In genomic region chr6:117168321-117169011, GRCm38 (mm10) we compare ENCODE assay signal across 8 mouse cellular contexts. TPM values are rescaled to one million over a fixed set of nuclear protein-coding genes. Genes with fewer than 3 reads are reported as not detected.
DNase-seq lines count a peak whose midpoint lies in the region; ATAC-seq and TF ChIP-seq lines count a peak whose summit lies in the region.

Gene Cxcl12 (plus strand): TSS chr6:117168535.

- WGBS in forebrain, embryonic 10.5 days, result under 1% methylated on average over 64 of the region's 64 CpGs
- under 1% methylated on average over 63 of the region's 64 CpGs for WGBS in heart, embryonic 13.5 days
- WGBS in kidney, postnatal 0 days, result 1% methylated on average over 62 of the region's 64 CpGs
- WGBS in liver, embryonic 14.5 days (ENCODE audit: insufficient replicate concordance), result under 1% methylated on average over 57 of the region's 64 CpGs
- WGBS in neural tube, embryonic 15.5 days, result under 1% methylated on average over 62 of the region's 64 CpGs

- peak; percentile 76 to 88 for DNase-seq in adrenal gland, adult (ENCODE audit: inconsistent age in 2 of 2, low spot score in 1 of 2)
- peak; percentile 62 for DNase-seq in forebrain, embryonic 10.5 days (ENCODE audit: extremely low spot score, low spot score)
- DNase-seq in kidney, postnatal 0 days (ENCODE audit: low spot score), result peak; percentile 86
- no peak for DNase-seq in liver, embryonic 14.5 days (ENCODE audit: low read depth in 3 of 3, low spot score in 3 of 3)
- no peak for DNase-seq in c-Kit-positive CD71-positive TER-119-positive erythroid progenitor cells, embryonic 14.5 days (ENCODE audit: low spot score)

- H3K9ac ChIP-seq in heart, embryonic 13.5 days, result peak within 1 kb of the TSS; percentile 91
- peak within 1 kb of the TSS; percentile 78 for H3K9ac ChIP-seq in kidney, postnatal 0 days (ENCODE audit: low read depth, low read length)
- H3K9ac ChIP-seq in liver, embryonic 14.5 days (replicated peaks), result peak within 1 kb of the TSS; percentile 0; the same call in 1 of the 2 replicates
- peak within 1 kb of the TSS; percentile 53 for H3K9ac ChIP-seq in neural tube, embryonic 15.5 days (replicated peaks)

- H3K79me3 ChIP-seq in C2C12 (ENCODE audit: low read depth), result no peaks in the 10 kb centered on the region

- no peaks in the 10 kb centered on the region for H3K9me3 ChIP-seq in forebrain, embryonic 10.5 days
- no peaks in the 10 kb centered on the region for H3K9me3 ChIP-seq in heart, embryonic 13.5 days
- no peaks in the 10 kb centered on the region for H3K9me3 ChIP-seq in kidney, postnatal 0 days (replicated peaks; ENCODE audit: low read length)
- no peaks in the 10 kb centered on the region for H3K9me3 ChIP-seq in liver, embryonic 14.5 days (ENCODE audit: control insufficient read depth, low read length)
- no peaks in the 10 kb centered on the region for H3K9me3 ChIP-seq in neural tube, embryonic 15.5 days (replicated peaks)

- peak within 1 kb of the TSS; percentile 91 for H3K4me2 ChIP-seq in heart, embryonic 13.5 days
- H3K4me2 ChIP-seq in kidney, postnatal 0 days (ENCODE audit: low read length), result peak within 1 kb of the TSS; percentile 90
- peak within 1 kb of the TSS; percentile 33 for H3K4me2 ChIP-seq in liver, embryonic 14.5 days (ENCODE audit: low read depth)
- H3K4me2 ChIP-seq in neural tube, embryonic 15.5 days, result peak within 1 kb of the TSS; percentile 81

- no peak for TF ChIP-seq EP300 in liver, embryonic 14.5 days (IDR thresholded peaks at IDR 0.05; ENCODE audit: low read depth)

- peaks cover 2% of the 10 kb centered on the region for H3K27me3 ChIP-seq in C2C12 (ENCODE audit: control insufficient read depth, insufficient read depth, insufficient read length)
- peaks cover 80% of the 10 kb centered on the region for H3K27me3 ChIP-seq in forebrain, embryonic 10.5 days (ENCODE audit: poor library complexity, severe bottlenecking)
- peaks cover 67% of the 10 kb centered on the region for H3K27me3 ChIP-seq in heart, embryonic 13.5 days (replicated peaks)
- no peaks in the 10 kb centered on the region; the same call in 1 of the 2 replicates for H3K27me3 ChIP-seq in kidney, postnatal 0 days (ENCODE audit: insufficient read depth, low read length)
- H3K27me3 ChIP-seq in liver, embryonic 14.5 days (ENCODE audit: control insufficient read depth, insufficient read depth, low read length), result peaks cover 31% of the 10 kb centered on the region
- peaks cover 64% of the 10 kb centered on the region for H3K27me3 ChIP-seq in neural tube, embryonic 15.5 days (replicated peaks)

- H3K4me1 ChIP-seq in forebrain, embryonic 10.5 days, result peaks cover 55% of the 10 kb centered on the region
- peaks cover 41% of the 10 kb centered on the region for H3K4me1 ChIP-seq in heart, embryonic 13.5 days
- H3K4me1 ChIP-seq in kidney, postnatal 0 days (replicated peaks; ENCODE audit: insufficient read depth, low read length), result peaks cover 4% of the 10 kb centered on the region; the same call in 1 of the 2 replicates
- H3K4me1 ChIP-seq in liver, embryonic 14.5 days (replicated peaks; ENCODE audit: control insufficient read depth in 2 of 2, insufficient read depth in 2 of 2, low read length in 1 of 2), result peaks cover 0 to 10% of the 10 kb centered on the region in 2 experiments; a peak in 2 of 4 replicates
- peaks cover 31% of the 10 kb centered on the region for H3K4me1 ChIP-seq in neural tube, embryonic 15.5 days

- H3K79me2 ChIP-seq in C2C12 (ENCODE audit: control insufficient read depth, insufficient read depth), result peaks cover 19% of the 10 kb centered on the region

- peak within 1 kb of the TSS; percentile 83 for H3K27ac ChIP-seq in forebrain, embryonic 10.5 days
- H3K27ac ChIP-seq in heart, embryonic 13.5 days (replicated peaks), result peak within 1 kb of the TSS; percentile 70
- H3K27ac ChIP-seq in kidney, postnatal 0 days, result peak within 1 kb of the TSS; percentile 57
- no peak within 1 kb of the TSS for H3K27ac ChIP-seq in liver, embryonic 14.5 days
- no peak within 1 kb of the TSS for H3K27ac ChIP-seq in neural tube, embryonic 15.5 days (replicated peaks)

- no peak; the same call in 1 of the 2 replicates for ATAC-seq in heart, embryonic 13.5 days (ENCODE audit: extremely low read depth, insufficient number of reproducible peaks, low FRiP score, low TSS enrichment)
- ATAC-seq in kidney, postnatal 0 days (replicated peaks; ENCODE audit: low FRiP score, low read depth), result peak; percentile 64
- ATAC-seq in liver, embryonic 14.5 days (ENCODE audit: insufficient read depth), result peak; percentile 54; the same call in 1 of the 2 replicates
- peak; percentile 58; the same call in 1 of the 2 replicates for ATAC-seq in neural tube, embryonic 15.5 days (ENCODE audit: low FRiP score)

- H3K36me3 ChIP-seq in C2C12 (ENCODE audit: control insufficient read depth, insufficient read depth), result peaks cover 5% of the 10 kb centered on the region
- no peaks in the 10 kb centered on the region for H3K36me3 ChIP-seq in forebrain, embryonic 10.5 days (replicated peaks)
- peaks cover 21% of the 10 kb centered on the region for H3K36me3 ChIP-seq in heart, embryonic 13.5 days
- no peaks in the 10 kb centered on the region for H3K36me3 ChIP-seq in kidney, postnatal 0 days (ENCODE audit: insufficient read depth, low read length)
- H3K36me3 ChIP-seq in liver, embryonic 14.5 days (replicated peaks; ENCODE audit: control insufficient read depth, insufficient read depth, low read depth), result no peaks in the 10 kb centered on the region
- H3K36me3 ChIP-seq in neural tube, embryonic 15.5 days, result no peaks in the 10 kb centered on the region

- peak within 1 kb of the TSS; percentile 80 for H3ac ChIP-seq in C2C12 (ENCODE audit: control insufficient read depth, insufficient read length, low read depth)

- peak within 1 kb of the TSS; percentile 55 for H3K4me3 ChIP-seq in C2C12 (ENCODE audit: insufficient read depth, poor library complexity, severe bottlenecking)
- peak within 1 kb of the TSS; percentile 71 for H3K4me3 ChIP-seq in forebrain, embryonic 10.5 days
- peak within 1 kb of the TSS; percentile 83 for H3K4me3 ChIP-seq in heart, embryonic 13.5 days
- peak within 1 kb of the TSS; percentile 73 for H3K4me3 ChIP-seq in kidney, postnatal 0 days (replicated peaks; ENCODE audit: low read depth, low read length)
- H3K4me3 ChIP-seq in liver, embryonic 14.5 days (ENCODE audit: insufficient read depth in 1 of 2, low read depth in 2 of 2, low read length in 2 of 2), result peak within 1 kb of the TSS; percentile 50 to 55
- H3K4me3 ChIP-seq in neural tube, embryonic 15.5 days (replicated peaks), result peak within 1 kb of the TSS; percentile 53

- no peak for TF ChIP-seq CTCF in C2C12 (IDR thresholded peaks at IDR 0.05; ENCODE audit: control insufficient read depth, insufficient read depth, insufficient read length)
- TF ChIP-seq CTCF in kidney, postnatal 0 days (IDR thresholded peaks at IDR 0.05; ENCODE audit: low read depth), result no peak
- TF ChIP-seq CTCF in liver, embryonic 14.5 days (IDR thresholded peaks at IDR 0.05; ENCODE audit: low read depth), result no peak

TF ChIP-seq in C2C12, 6 proteins besides CTCF, POLR2A, EP300 and RAD21:
- TF ChIP-seq USF1 (IDR thresholded peaks at IDR 0.05; ENCODE audit: low read depth) (no peak), MYOG (IDR thresholded peaks at IDR 0.05; ENCODE audit: control insufficient read depth, extremely low read depth, insufficient read length) (no peak), FOSL1 (IDR thresholded peaks at IDR 0.05; ENCODE audit: insufficient read depth, low read length, poor library complexity, severe bottlenecking) (no peak), MAX (IDR thresholded peaks at IDR 0.05) (no peak), MYOD1 (IDR thresholded peaks at IDR 0.05; ENCODE audit: control insufficient read depth, insufficient read length, low read depth) (no peak), CEBPB (IDR thresholded peaks at IDR 0.05; ENCODE audit: low read depth) (no peak)

RNA-seq across cellular contexts. Expression of gene Cxcl12, which starts in this region (rescaled TPM):
- 25.9 TPM for polyA plus RNA-seq in C2C12 (2012; fragmentation: generic; extraction: Trizol)
- 65.0 and 65.6 TPM in 2 replicates for polyA plus RNA-seq in forebrain, embryonic 10.5 days (2016; fragmentation: Nextera tagmentation; extraction: Ambion mirVana)
- polyA plus RNA-seq in heart, embryonic 13.5 days (2015; fragmentation: Nextera tagmentation; extraction: Ambion mirVana), result 184 and 188 TPM in 2 replicates
- 194 and 204 TPM in 2 replicates for polyA plus RNA-seq in kidney, postnatal 0 days (2015; fragmentation: Nextera tagmentation; extraction: Ambion mirVana)
- 40.1 and 43.6 TPM in 2 replicates for polyA plus RNA-seq in liver, embryonic 14.5 days (2012; rRNA removed)
- polyA plus RNA-seq in liver, embryonic 14.5 days (2014; fragmentation: Nextera tagmentation; extraction: Ambion mirVana), result 41.3 and 46.2 TPM in 2 replicates
- polyA plus RNA-seq in neural tube, embryonic 15.5 days (2015; fragmentation: Nextera tagmentation; extraction: Ambion mirVana), result 38.5 and 90.4 TPM in 2 replicates

Comparison
In these comparisons a context has a peak if more than half of its experiments do, and no peak if none do; other contexts are left out.
1. DNase-seq: peak in adrenal gland, adult (2 of 2), forebrain, embryonic 10.5 days (single experiment) and kidney, postnatal 0 days (single experiment); none in liver, embryonic 14.5 days (0 of 3) and c-Kit-positive CD71-positive TER-119-positive erythroid progenitor cells, embryonic 14.5 days (single experiment).
2. H3K27ac ChIP-seq: peak in forebrain, embryonic 10.5 days (single experiment), heart, embryonic 13.5 days (single experiment) and kidney, postnatal 0 days (single experiment); none in liver, embryonic 14.5 days (single experiment) and neural tube, embryonic 15.5 days (single experiment).
3. H3K4me2 ChIP-seq: peak in every context shown above with its lines; median percentile 91 in heart, embryonic 13.5 days; 90 in kidney, postnatal 0 days; 81 in neural tube, embryonic 15.5 days; 33 in liver, embryonic 14.5 days.
4. H3K9ac ChIP-seq: peak in every context shown above with its lines; median percentile 91 in heart, embryonic 13.5 days; 78 in kidney, postnatal 0 days; 53 in neural tube, embryonic 15.5 days; 0 in liver, embryonic 14.5 days.
5. Peak in every context shown above with its lines, with median percentiles within 50 percentile points of each other: H3K4me3 ChIP-seq.